Mouse (Mus musculus): ENCODE measurements around the gene Cd7. TPM values are rescaled to one million over a fixed set of nuclear protein-coding genes. Genes with fewer than 3 reads are reported as not detected.
"Not testable (repeated sequence)": the region's sequence is repeated elsewhere in the genome, so short reads cannot be mapped to it uniquely, and the experiment has no call there.

Gene Cd7
- 0.50 TPM in 1 of 2 replicates, not detected in the other for polyA plus RNA-seq (2015; fragmentation: Nextera tagmentation; extraction: Ambion mirVana)

GRCm38 (mm10) chr11:121039302-121039701 lies at the start of gene Cd7:
TSS of gene Cd7 (minus strand) at chr11:121039418.
- H3K4me1 ChIP-seq (replicated peaks): no peaks in the 10 kb centered on the region
- no peaks in the 10 kb centered on the region for H3K36me3 ChIP-seq
- H3K9ac ChIP-seq (replicated peaks): no peak within 1 kb of the TSS
- no peak within 1 kb of the TSS for H3K4me3 ChIP-seq (replicated peaks)
- H3K4me2 ChIP-seq (replicated peaks): no peak within 1 kb of the TSS
- H3K9me3 ChIP-seq: no peaks in the 10 kb centered on the region
- no peak within 1 kb of the TSS for H3K27ac ChIP-seq
- 0 out of 2 replicates have a peak, but pooled peaks cover 8% of the 10 kb centered on the region for H3K27me3 ChIP-seq
- WGBS: 73% methylated on average over 5 of the region's 5 CpGs
- no peak for ATAC-seq

GRCm38 (mm10) chr11:121088997-121089396 lies 49.8 kb upstream of the Cd7 start:
- Histone ChIP-seq H3K9me3 (no peaks in the 10 kb centered on the region), H3K4me2 (replicated peaks) (no peak overlapping the region), H3K27me3 (no peaks in the 10 kb centered on the region), H3K27ac (no peak overlapping the region), H3K36me3 (no peaks in the 10 kb centered on the region), H3K9ac (replicated peaks) (no peak overlapping the region), H3K4me3 (replicated peaks) (no peak overlapping the region), H3K4me1 (replicated peaks) (no peaks in the 10 kb centered on the region)
- ATAC-seq: no peak
- 82% methylated on average over 6 of the region's 6 CpGs for WGBS

GRCm38 (mm10) chr11:121086296-121086695 lies 47.1 kb upstream of the Cd7 start:
- no peaks in the 10 kb centered on the region for H3K36me3 ChIP-seq
- ATAC-seq: no peak
- no peak overlapping the region for H3K27ac ChIP-seq
- H3K9ac ChIP-seq (replicated peaks): no peak overlapping the region
- 61% methylated on average over 4 of the region's 4 CpGs for WGBS
- H3K9me3 ChIP-seq: no peaks in the 10 kb centered on the region
- no peaks in the 10 kb centered on the region for H3K4me1 ChIP-seq (replicated peaks)
- H3K4me3 ChIP-seq (replicated peaks): no peak overlapping the region
- H3K4me2 ChIP-seq (replicated peaks): no peak overlapping the region
- H3K27me3 ChIP-seq: no peaks in the 10 kb centered on the region

GRCm38 (mm10) chr11:121085181-121085580 lies 46.0 kb upstream of the Cd7 start:
- Histone ChIP-seq H3K27ac (no peak overlapping the region), H3K27me3 (no peaks in the 10 kb centered on the region), H3K9ac (replicated peaks) (no peak overlapping the region), H3K4me1 (replicated peaks) (no peaks in the 10 kb centered on the region), H3K9me3 (no peaks in the 10 kb centered on the region), H3K36me3 (no peaks in the 10 kb centered on the region), H3K4me2 (replicated peaks) (no peak overlapping the region), H3K4me3 (replicated peaks) (no peak overlapping the region)
- 79% methylated on average over 5 of the region's 5 CpGs for WGBS
- no peak for ATAC-seq

GRCm38 (mm10) chr11:121082857-121083500 lies 43.8 kb upstream of the Cd7 start:
- 84% methylated on average over 6 of the region's 6 CpGs for WGBS
- H3K9ac ChIP-seq (replicated peaks): no peak overlapping the region
- H3K4me1 ChIP-seq (replicated peaks): no peaks in the 10 kb centered on the region
- no peaks in the 10 kb centered on the region for H3K9me3 ChIP-seq
- H3K4me2 ChIP-seq (replicated peaks): no peak overlapping the region
- no peaks in the 10 kb centered on the region for H3K36me3 ChIP-seq
- H3K4me3 ChIP-seq (replicated peaks): no peak overlapping the region
- no peaks in the 10 kb centered on the region for H3K27me3 ChIP-seq
- no peak for ATAC-seq
- no peak overlapping the region for H3K27ac ChIP-seq

GRCm38 (mm10) chr11:121082250-121082649 lies 43.0 kb upstream of the Cd7 start:
- Histone ChIP-seq H3K27ac (no peak overlapping the region), H3K9me3 (no peaks in the 10 kb centered on the region), H3K4me3 (replicated peaks) (no peak overlapping the region), H3K4me1 (replicated peaks) (no peaks in the 10 kb centered on the region), H3K36me3 (no peaks in the 10 kb centered on the region), H3K27me3 (no peaks in the 10 kb centered on the region), H3K9ac (replicated peaks) (no peak overlapping the region), H3K4me2 (replicated peaks) (no peak overlapping the region)
- no peak for ATAC-seq
- WGBS: 89% methylated on average over 3 of the region's 3 CpGs

- Histone ChIP-seq H3K4me3 (replicated peaks) (no peak within 1 kb of the TSS), H3K36me3 (no peaks in the 10 kb centered on the region), H3K27me3 (no peaks in the 10 kb centered on the region), H3K9ac (replicated peaks) (no peak within 1 kb of the TSS), H3K27ac (no peak within 1 kb of the TSS), H3K9me3 (no peaks in the 10 kb centered on the region), H3K4me2 (replicated peaks) (no peak within 1 kb of the TSS), H3K4me1 (replicated peaks) (no peaks in the 10 kb centered on the region)
- WGBS: 75% methylated on average over 3 of the region's 3 CpGs
- no peak for ATAC-seq
Observed at GRCm38 (mm10) chr11:121081120-121081519, 41.9 kb upstream of the Cd7 start, which contains the start of gene Sectm1a. TSS of gene Sectm1a (minus strand) at chr11:121081220.

GRCm38 (mm10) chr11:121080330-121080729 lies 41.1 kb upstream of the Cd7 start:
- Histone ChIP-seq H3K36me3 (no peaks in the 10 kb centered on the region), H3K4me3 (replicated peaks) (no peak overlapping the region), H3K27ac (no peak overlapping the region), H3K9me3 (no peaks in the 10 kb centered on the region), H3K4me2 (replicated peaks) (no peak overlapping the region), H3K27me3 (no peaks in the 10 kb centered on the region), H3K4me1 (replicated peaks) (no peaks in the 10 kb centered on the region), H3K9ac (replicated peaks) (no peak overlapping the region)
- ATAC-seq: no peak
- 94% methylated on average over 8 of the region's 8 CpGs for WGBS

GRCm38 (mm10) chr11:121075655-121076054 lies 36.4 kb upstream of the Cd7 start:
- H3K27ac ChIP-seq: no peak overlapping the region
- no peak overlapping the region for H3K4me2 ChIP-seq (replicated peaks)
- H3K4me1 ChIP-seq (replicated peaks): no peaks in the 10 kb centered on the region
- H3K27me3 ChIP-seq: no peaks in the 10 kb centered on the region
- WGBS: 79% methylated on average over 5 of the region's 5 CpGs
- H3K9me3 ChIP-seq: no peaks in the 10 kb centered on the region
- no peaks in the 10 kb centered on the region for H3K36me3 ChIP-seq
- no peak overlapping the region for H3K4me3 ChIP-seq (replicated peaks)
- no peak overlapping the region for H3K9ac ChIP-seq (replicated peaks)
- ATAC-seq: no peak

GRCm38 (mm10) chr11:121069662-121070061 lies 30.4 kb upstream of the Cd7 start:
- not testable (repeated sequence) for H3K9ac ChIP-seq (replicated peaks); ATAC-seq; H3K4me1 ChIP-seq (replicated peaks); H3K4me3 ChIP-seq (replicated peaks); H3K27ac ChIP-seq; H3K27me3 ChIP-seq; H3K4me2 ChIP-seq (replicated peaks); H3K36me3 ChIP-seq; H3K9me3 ChIP-seq
- WGBS: 94% methylated on average over 12 of the region's 16 CpGs

GRCm38 (mm10) chr11:121067895-121068294 lies 28.7 kb upstream of the Cd7 start:
- no peaks in the 10 kb centered on the region for H3K4me1 ChIP-seq (replicated peaks)
- WGBS: 95% methylated on average over 2 of the region's 2 CpGs
- no peak for ATAC-seq

GRCm38 (mm10) chr11:121064197-121064596 lies 25.0 kb upstream of the Cd7 start:
- 90% methylated on average over 3 of the region's 3 CpGs for WGBS
- Histone ChIP-seq H3K4me3 (replicated peaks) (no peak overlapping the region), H3K4me2 (replicated peaks) (no peak overlapping the region), H3K27me3 (no peaks in the 10 kb centered on the region), H3K9ac (replicated peaks) (no peak overlapping the region), H3K4me1 (replicated peaks) (no peaks in the 10 kb centered on the region), H3K36me3 (no peaks in the 10 kb centered on the region), H3K9me3 (no peaks in the 10 kb centered on the region), H3K27ac (no peak overlapping the region)
- no peak for ATAC-seq

More at GRCm38 (mm10) chr11:121067895-121068294, 28.7 kb upstream of the Cd7 start:
- Histone ChIP-seq H3K4me3 (replicated peaks) (no peak overlapping the region), H3K9me3 (no peaks in the 10 kb centered on the region), H3K27me3 (no peaks in the 10 kb centered on the region), H3K36me3 (no peaks in the 10 kb centered on the region), H3K9ac (replicated peaks) (no peak overlapping the region), H3K27ac (no peak overlapping the region), H3K4me2 (replicated peaks) (no peak overlapping the region)

- no peak within 1 kb of the TSS for H3K9ac ChIP-seq (replicated peaks)
- H3K27me3 ChIP-seq: no peaks in the 10 kb centered on the region
- H3K27ac ChIP-seq: no peak within 1 kb of the TSS
- H3K4me3 ChIP-seq (replicated peaks): no peak within 1 kb of the TSS
- ATAC-seq: no peak
- no peaks in the 10 kb centered on the region for H3K36me3 ChIP-seq
- 81% methylated on average over 5 of the region's 5 CpGs for WGBS
- H3K4me2 ChIP-seq (replicated peaks): no peak within 1 kb of the TSS
- H3K9me3 ChIP-seq: no peaks in the 10 kb centered on the region
- H3K4me1 ChIP-seq (replicated peaks): no peaks in the 10 kb centered on the region
Observed at GRCm38 (mm10) chr11:121063379-121063778, 24.2 kb upstream of the Cd7 start, which contains the start of gene Sectm1b. TSS of gene Sectm1b (minus strand) at chr11:121063569.
